Mouse (Mus musculus): ENCODE measurements around the gene Fis1. TPM values are rescaled to one million over a fixed set of nuclear protein-coding genes. Genes with fewer than 3 reads are reported as not detected.

Fis1 gene
- polyA plus RNA-seq, 1 experiment from 2014 or later = 259 TPM

DNA sequence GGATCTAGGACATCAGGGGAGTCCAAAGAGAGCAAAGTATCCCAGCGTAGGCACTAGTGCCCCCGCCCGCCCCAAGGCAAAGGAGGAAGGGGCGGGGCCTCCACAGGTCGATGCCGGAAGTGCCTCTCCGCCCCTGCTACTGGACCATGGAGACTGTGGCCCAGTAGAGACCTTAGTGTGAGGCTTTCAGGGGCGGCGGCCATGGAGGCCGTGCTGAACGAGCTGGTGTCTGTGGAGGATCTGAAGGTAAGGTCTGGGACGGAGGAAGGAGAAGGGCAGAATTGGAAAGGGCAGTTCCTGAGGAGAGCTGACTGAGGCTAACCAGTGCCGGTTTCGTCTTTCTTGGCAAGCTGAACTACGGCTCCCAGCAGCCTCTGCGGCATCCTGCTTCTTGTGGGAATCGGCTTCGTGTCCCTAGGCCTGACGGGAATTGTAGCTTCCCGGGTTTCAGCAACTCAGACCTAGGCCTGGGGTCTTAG, 8.9 kb downstream of the Fis1 start:
- peaks cover 37% of the 10 kb centered on the region for H3K4me1 ChIP-seq

DNA sequence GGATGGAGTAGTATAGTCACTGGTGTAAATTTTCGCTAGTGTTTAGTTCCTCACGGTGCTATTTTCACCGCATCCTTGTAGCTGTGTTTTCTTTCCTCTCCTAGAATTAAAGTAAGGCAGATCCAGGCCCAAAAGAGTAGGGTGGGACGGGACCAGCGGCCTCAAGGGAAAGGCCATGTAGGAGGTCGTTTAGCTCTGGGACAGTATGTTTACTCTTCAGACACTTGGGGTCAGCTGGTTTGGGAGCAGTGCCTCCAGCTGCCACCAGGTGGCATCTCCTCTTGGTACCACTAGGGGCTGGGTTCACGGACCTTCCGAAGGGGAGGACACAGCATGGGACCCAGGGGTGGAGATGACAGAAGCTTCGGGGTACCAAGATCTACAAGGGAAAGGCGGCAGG, 9.4 kb downstream of the Fis1 start:
- WGBS = 1% methylated on average over 10 of the region's 10 CpGs
- H3K27me3 ChIP-seq (replicated peaks) = no peaks in the 10 kb centered on the region
- H3K4me3 ChIP-seq (replicated peaks) = peak overlapping the region; percentile 63
- peak overlapping the region; percentile 82 for H3K27ac ChIP-seq
- no peaks in the 10 kb centered on the region for H3K9me3 ChIP-seq
- H3K4me1 ChIP-seq = peaks cover 42% of the 10 kb centered on the region
- H3K4me2 ChIP-seq = peak overlapping the region; percentile 69
- peak overlapping the region; percentile 43 for H3K9ac ChIP-seq
- peak; percentile 45; the same call in 1 of the 2 replicates for ATAC-seq (ENCODE audit: insufficient read depth, low FRiP score, low read depth)
- H3K36me3 ChIP-seq = peaks cover 23% of the 10 kb centered on the region

More for the DNA sequence above, 8.9 kb downstream of the Fis1 start:
- H3K9me3 ChIP-seq = no peaks in the 10 kb centered on the region
- H3K4me3 ChIP-seq (replicated peaks) = peak overlapping the region; percentile 63
- H3K4me2 ChIP-seq = peak overlapping the region; percentile 69
- no peaks in the 10 kb centered on the region for H3K27me3 ChIP-seq (replicated peaks)
- peak overlapping the region; percentile 82 for H3K27ac ChIP-seq
- H3K36me3 ChIP-seq = peaks cover 23% of the 10 kb centered on the region
- ATAC-seq (ENCODE audit: insufficient read depth, low FRiP score, low read depth) = peak; percentile 83
- 0% methylated on average over 20 of the region's 20 CpGs for WGBS
- H3K9ac ChIP-seq = peak overlapping the region; percentile 43

DNA sequence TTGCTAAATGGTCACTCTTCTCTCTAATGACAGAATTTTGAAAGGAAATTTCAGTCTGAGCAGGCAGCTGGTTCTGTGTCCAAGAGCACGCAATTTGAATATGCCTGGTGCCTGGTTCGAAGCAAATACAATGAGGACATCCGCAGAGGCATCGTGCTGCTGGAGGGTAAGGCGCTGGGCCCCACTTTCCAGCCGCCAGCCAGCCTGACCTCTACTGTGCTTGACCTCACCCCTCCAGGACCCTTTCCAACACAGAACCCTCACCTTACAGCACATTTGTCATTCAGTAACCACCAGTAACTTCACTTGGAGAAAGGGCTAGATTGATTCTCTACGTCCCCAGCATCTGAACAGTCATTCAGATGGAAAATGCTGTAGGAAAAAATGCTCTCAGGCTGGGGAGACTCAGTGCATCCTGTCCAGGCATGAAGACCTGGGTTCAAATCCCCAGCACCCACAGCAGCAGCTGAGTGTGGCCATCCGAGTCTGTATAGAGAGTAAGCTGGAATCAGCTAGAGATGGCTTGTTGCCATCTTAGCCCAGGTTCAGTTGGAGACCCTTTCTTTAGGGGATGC, 10.0 kb downstream of the Fis1 start:
- H3K4me1 ChIP-seq = peaks cover 46% of the 10 kb centered on the region
- WGBS = 67% methylated on average over 8 of the region's 8 CpGs
- peak overlapping the region; percentile 82 for H3K27ac ChIP-seq
- no peaks in the 10 kb centered on the region for H3K9me3 ChIP-seq
- 0 out of 2 replicates have a peak overlapping the region, but pooled peaks have one; percentile 43 for H3K9ac ChIP-seq
- H3K27me3 ChIP-seq (replicated peaks) = no peaks in the 10 kb centered on the region
- H3K36me3 ChIP-seq = peaks cover 23% of the 10 kb centered on the region
- peak overlapping the region; percentile 63 for H3K4me3 ChIP-seq (replicated peaks)
- ATAC-seq (ENCODE audit: insufficient read depth, low FRiP score, low read depth) = no peak
- H3K4me2 ChIP-seq = peak overlapping the region; percentile 69

DNA sequence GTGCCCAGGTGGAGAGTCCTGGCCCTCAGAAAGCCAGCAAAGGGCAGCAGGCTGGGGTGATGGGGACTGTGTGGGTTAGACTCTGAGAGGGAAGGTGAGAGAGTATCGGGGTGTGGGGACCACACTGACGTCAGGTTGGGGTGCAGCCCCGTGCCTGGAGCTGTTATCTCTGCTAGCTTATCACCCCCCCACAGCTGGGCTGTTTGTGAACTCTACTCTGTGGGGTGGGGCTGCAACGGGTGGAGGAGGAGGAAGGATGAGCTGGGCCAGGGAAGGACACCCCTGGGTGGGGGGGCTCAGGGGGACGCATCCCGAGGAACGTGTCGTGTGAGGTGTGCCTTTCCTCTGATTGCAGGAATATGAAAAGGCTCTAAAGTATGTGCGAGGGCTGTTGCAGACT, 12.1 kb downstream of the Fis1 start:
- Histone ChIP-seq H3K4me1 (peaks cover 43% of the 10 kb centered on the region), H3K4me3 (replicated peaks) (no peak overlapping the region), H3K27me3 (replicated peaks) (no peaks in the 10 kb centered on the region), H3K4me2 (no peak overlapping the region), H3K9me3 (no peaks in the 10 kb centered on the region), H3K9ac (no peak overlapping the region), H3K27ac (peak overlapping the region; percentile 72), H3K36me3 (peaks cover 23% of the 10 kb centered on the region)
- 61% methylated on average over 9 of the region's 9 CpGs for WGBS
- ATAC-seq (ENCODE audit: insufficient read depth, low FRiP score, low read depth) = peak; percentile 41; the same call in 1 of the 2 replicates

DNA sequence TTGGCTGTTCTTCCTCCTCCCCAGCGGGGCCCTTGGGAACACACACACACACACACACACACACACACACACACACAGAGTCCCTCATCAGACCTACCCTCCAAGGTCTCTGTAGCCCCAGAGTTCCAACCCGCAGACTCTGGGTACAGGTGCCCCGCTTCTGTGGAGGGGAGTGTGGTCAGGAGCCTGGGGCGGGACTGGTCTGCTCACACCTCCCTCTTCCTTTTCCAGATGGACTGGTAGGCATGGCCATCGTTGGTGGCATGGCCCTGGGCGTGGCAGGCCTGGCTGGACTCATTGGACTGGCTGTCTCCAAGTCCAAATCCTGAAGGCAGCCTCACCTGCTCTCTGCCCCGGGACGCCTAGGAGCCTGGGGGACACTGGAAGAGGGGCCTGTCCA, 12.6 kb downstream of the Fis1 start:
- no peak overlapping the region for H3K4me3 ChIP-seq (replicated peaks)
- WGBS = 78% methylated on average over 7 of the region's 8 CpGs
- H3K27ac ChIP-seq = peak overlapping the region; percentile 72
- no peak for ATAC-seq (ENCODE audit: insufficient read depth, low FRiP score, low read depth)
- peak overlapping the region; percentile 9; the same call in 1 of the 2 replicates for H3K4me2 ChIP-seq
- H3K36me3 ChIP-seq = peaks cover 23% of the 10 kb centered on the region
- no peak overlapping the region for H3K9ac ChIP-seq
- H3K27me3 ChIP-seq (replicated peaks) = no peaks in the 10 kb centered on the region
- peaks cover 43% of the 10 kb centered on the region for H3K4me1 ChIP-seq
- no peaks in the 10 kb centered on the region for H3K9me3 ChIP-seq

DNA sequence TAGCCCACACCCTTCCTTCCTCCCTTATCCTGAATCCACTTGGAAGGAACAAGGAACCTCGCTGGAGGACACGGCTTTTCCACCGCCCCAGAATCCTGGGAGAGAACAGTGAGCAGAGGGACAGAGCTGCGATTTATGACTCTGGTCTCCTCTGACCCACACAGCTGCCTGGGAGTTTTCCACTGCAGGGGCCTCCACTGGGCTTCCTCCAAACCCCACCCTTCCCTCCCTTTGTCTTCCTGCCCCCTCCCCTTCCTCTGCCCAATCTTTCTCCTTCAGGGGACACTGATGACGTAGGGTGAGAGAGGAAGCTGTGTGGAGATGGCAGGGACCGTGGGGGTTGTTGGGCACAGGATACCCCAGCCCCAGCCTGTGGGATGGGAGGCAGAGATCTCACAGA, 13.3 kb downstream of the Fis1 start, which contains the start of gene Cldn15:
Gene Cldn15, plus strand, starts transcription at position 286 of the 400 bp plus-strand sequence.
- H3K27ac ChIP-seq = peak within 1 kb of the TSS; percentile 72
- WGBS = 28% methylated on average over 6 of the region's 6 CpGs
- H3K4me1 ChIP-seq = peaks cover 42% of the 10 kb centered on the region
- no peaks in the 10 kb centered on the region for H3K27me3 ChIP-seq (replicated peaks)
- ATAC-seq (ENCODE audit: insufficient read depth, low FRiP score, low read depth) = no peak
- no peak within 1 kb of the TSS for H3K9ac ChIP-seq
- H3K9me3 ChIP-seq = no peaks in the 10 kb centered on the region
- peak within 1 kb of the TSS; percentile 9; the same call in 1 of the 2 replicates for H3K4me2 ChIP-seq
- no peak within 1 kb of the TSS for H3K4me3 ChIP-seq (replicated peaks)
- peaks cover 23% of the 10 kb centered on the region for H3K36me3 ChIP-seq

DNA sequence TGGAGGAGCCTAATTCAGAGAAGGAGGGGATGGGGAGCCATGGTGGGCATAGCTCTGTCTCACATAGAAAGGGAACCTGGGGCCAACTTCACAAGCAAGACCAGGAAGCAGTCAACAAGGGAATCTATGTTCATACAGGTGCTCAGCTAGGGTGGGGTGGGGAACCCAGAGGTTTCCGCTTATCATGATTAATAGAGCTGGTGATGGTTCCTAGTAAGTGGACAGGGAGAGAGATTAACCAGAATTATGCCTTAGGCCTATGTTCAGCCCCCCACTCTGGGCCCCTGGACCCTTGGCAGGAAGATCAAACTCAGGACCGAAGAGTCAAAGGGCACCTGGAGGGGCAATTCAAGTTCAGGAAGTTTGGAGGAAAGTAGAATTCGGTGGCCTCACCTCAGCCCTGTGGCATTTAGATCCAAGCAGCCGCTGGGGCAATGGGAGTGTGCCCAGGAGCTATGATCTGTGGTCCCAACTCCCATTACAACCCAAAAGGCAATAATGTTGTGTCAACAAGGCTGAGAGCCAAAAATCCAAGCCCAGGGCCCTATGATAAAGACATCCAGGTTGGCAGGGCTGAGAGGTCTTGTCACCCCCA, 13.9 kb downstream of the Fis1 start:
- Histone ChIP-seq H3K4me2 (no peak overlapping the region), H3K27ac (peak overlapping the region; percentile 72), H3K4me1 (peaks cover 38% of the 10 kb centered on the region), H3K9ac (no peak overlapping the region), H3K27me3 (replicated peaks) (no peaks in the 10 kb centered on the region), H3K36me3 (peaks cover 23% of the 10 kb centered on the region), H3K9me3 (no peaks in the 10 kb centered on the region), H3K4me3 (replicated peaks) (no peak overlapping the region)
- ATAC-seq (ENCODE audit: insufficient read depth, low FRiP score, low read depth) = no peak
- 65% methylated on average over 4 of the region's 4 CpGs for WGBS

DNA sequence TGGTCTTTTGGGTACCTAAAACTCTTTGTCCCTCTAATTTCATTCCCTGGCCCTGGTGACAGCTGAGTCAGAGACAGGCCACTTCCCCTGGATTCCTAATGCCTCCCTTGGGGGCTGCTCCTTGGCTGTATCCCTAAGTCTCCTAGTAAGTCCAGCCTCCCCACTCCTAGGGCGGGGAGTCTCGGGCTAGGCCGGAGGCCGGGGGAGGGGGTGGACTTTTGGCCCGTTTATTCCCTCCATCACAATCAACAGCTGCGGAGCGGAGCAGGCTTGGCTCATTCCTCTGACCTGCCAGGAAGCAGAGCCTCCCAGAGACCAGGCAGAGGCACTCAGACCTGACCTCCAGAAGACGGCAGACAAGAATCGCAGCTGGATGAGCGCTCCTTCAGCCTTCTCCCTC, 14.5 kb downstream of the Fis1 start:
- peaks cover 23% of the 10 kb centered on the region for H3K36me3 ChIP-seq
- H3K9ac ChIP-seq = no peak overlapping the region
- peak overlapping the region; percentile 72 for H3K27ac ChIP-seq
- no peaks in the 10 kb centered on the region for H3K9me3 ChIP-seq
- no peak overlapping the region for H3K4me3 ChIP-seq (replicated peaks)
- H3K27me3 ChIP-seq (replicated peaks) = no peaks in the 10 kb centered on the region
- WGBS = 45% methylated on average over 10 of the region's 10 CpGs
- H3K4me2 ChIP-seq = peak overlapping the region; percentile 19; the same call in 1 of the 2 replicates
- peaks cover 38% of the 10 kb centered on the region for H3K4me1 ChIP-seq
- ATAC-seq (ENCODE audit: insufficient read depth, low FRiP score, low read depth) = no peak

DNA sequence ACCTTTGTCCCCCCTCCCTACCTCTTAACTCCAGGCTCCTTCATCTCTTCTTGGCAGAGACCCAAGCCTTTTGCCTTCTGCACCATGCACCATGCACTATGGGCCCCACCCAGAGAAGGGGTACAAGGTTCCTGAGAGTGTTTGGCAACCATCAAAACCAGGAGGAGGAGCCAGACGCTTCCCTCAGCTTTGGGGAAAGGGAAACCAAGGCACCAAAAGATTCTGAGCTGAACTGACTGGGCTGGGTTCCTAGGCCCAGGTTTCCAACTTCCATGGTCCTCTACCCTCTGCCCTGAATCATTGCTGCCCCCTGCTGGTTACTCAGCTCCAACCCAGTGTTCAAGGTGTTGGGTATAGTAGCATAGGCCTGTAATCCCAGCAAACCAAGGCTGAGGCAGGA, 17.6 kb downstream of the Fis1 start:
- no peak overlapping the region for H3K9ac ChIP-seq
- 0 out of 2 replicates have a peak, but pooled peaks have one; percentile 12 for ATAC-seq (ENCODE audit: insufficient read depth, low FRiP score, low read depth)
- no peaks in the 10 kb centered on the region for H3K9me3 ChIP-seq
- H3K27me3 ChIP-seq (replicated peaks) = no peaks in the 10 kb centered on the region
- no peak overlapping the region for H3K4me3 ChIP-seq (replicated peaks)
- WGBS = 57% methylated on average over 1 of the region's 1 CpGs
- 0 out of 2 replicates have a peak, but pooled peaks cover under 1% of the 10 kb centered on the region for H3K36me3 ChIP-seq
- no peak overlapping the region for H3K4me2 ChIP-seq
- H3K4me1 ChIP-seq = peaks cover 21% of the 10 kb centered on the region
- no peak overlapping the region for H3K27ac ChIP-seq

DNA sequence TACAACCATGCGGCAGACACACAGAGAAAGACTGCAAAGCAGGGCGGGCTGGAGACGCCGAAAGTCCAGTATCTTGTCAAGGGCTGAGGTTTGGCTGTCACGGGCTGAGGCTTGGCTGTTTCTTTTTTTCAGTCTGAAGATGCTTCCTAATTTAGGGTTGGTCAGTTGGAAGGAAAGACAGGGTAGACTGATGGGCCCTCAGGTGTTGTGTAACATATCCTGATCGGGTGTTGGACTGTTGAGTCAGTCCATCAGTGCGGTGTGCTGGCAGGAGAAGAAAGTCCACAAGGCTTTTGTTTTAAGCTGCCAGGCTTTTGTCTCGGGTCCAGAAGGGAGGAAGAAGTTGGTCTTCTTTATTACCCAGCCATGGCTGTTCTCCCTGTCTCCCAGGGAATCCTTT, 20.6 kb downstream of the Fis1 start:
- Histone ChIP-seq H3K4me2 (no peak overlapping the region), H3K27me3 (replicated peaks) (no peaks in the 10 kb centered on the region), H3K9ac (no peak overlapping the region), H3K4me3 (replicated peaks) (no peak overlapping the region), H3K27ac (no peak overlapping the region), H3K9me3 (no peaks in the 10 kb centered on the region), H3K4me1 (no peaks in the 10 kb centered on the region), H3K36me3 (no peaks in the 10 kb centered on the region)
- 68% methylated on average over 8 of the region's 8 CpGs for WGBS
- ATAC-seq (ENCODE audit: insufficient read depth, low FRiP score, low read depth) = no peak

DNA sequence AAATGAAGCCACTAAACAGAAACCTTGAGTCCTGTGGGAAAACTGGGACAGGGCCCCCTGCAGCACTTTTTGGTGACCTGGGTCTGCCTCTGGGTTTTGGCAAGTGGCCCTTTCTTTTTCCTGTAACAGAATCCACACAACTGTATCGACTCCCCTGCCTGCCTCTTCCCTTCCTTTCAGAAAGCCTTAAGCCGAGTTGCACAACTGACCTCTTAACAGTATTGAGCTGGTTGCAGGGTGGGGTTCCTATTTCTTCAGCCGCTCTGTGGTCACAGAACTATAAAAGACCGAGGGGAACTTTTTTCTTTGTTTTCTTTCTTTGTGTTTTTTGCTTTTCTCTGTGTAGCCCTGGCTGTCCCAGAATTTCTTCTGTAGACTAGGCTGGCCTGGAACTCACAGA, 24.7 kb downstream of the Fis1 start:
- no peak overlapping the region for H3K4me2 ChIP-seq
- H3K9ac ChIP-seq = no peak overlapping the region
- no peak overlapping the region for H3K4me3 ChIP-seq (replicated peaks)
- H3K36me3 ChIP-seq = peaks cover 6% of the 10 kb centered on the region
- WGBS = 60% methylated on average over 4 of the region's 4 CpGs
- no peaks in the 10 kb centered on the region for H3K27me3 ChIP-seq (replicated peaks)
- no peak overlapping the region for H3K27ac ChIP-seq
- ATAC-seq (ENCODE audit: insufficient read depth, low FRiP score, low read depth) = no peak
- H3K4me1 ChIP-seq = no peaks in the 10 kb centered on the region
- no peaks in the 10 kb centered on the region for H3K9me3 ChIP-seq

DNA sequence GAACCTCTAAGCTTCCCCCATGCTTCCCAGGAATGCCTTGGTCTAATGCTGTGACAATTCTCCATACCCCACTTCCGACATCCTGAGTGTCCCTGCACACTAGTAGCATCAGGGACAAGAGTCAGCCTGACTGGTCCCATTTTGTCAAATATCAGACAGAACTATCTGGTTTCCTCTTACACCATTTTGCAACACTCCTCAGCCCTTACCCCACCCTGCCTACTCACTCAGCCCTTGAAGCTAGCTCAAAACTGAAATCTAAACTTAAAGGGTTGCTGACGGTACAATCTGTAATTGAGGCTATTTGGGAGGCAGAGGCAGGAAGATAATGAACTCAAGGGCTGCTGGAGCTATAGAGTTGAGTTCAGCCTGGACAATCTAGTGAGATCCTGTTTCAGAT, 26.7 kb downstream of the Fis1 start:
- Histone ChIP-seq H3K9me3 (no peaks in the 10 kb centered on the region), H3K4me2 (no peak overlapping the region), H3K4me1 (no peaks in the 10 kb centered on the region), H3K4me3 (replicated peaks) (no peak overlapping the region), H3K27ac (no peak overlapping the region), H3K36me3 (peaks cover 9% of the 10 kb centered on the region), H3K27me3 (replicated peaks) (no peaks in the 10 kb centered on the region), H3K9ac (no peak overlapping the region)
- 88% methylated on average over 2 of the region's 2 CpGs for WGBS
- ATAC-seq (ENCODE audit: insufficient read depth, low FRiP score, low read depth) = no peak

Measured in stomach, embryonic 15.5 days (tissue).